Mouse (Mus musculus): ENCODE measurements around the gene Llph.

DNA sequence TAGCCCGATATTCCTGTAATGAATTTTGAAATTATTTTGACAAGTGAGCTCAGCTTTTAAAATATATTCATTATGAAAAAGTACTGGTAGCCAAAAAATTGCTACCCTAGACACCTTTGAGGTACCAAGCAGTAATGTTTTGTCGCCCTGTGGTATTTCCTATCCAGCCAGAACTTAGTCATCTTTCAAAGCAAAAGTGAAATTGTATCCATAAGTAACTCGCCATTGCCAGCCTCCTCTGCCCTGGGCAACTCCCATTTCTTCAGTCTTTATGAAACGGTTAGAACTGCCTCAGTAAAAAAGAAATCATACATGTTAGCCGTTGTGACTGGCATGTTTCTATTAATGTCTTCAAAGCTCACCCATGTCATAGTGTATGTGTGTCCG is 17.3 kb upstream of the Llph start:
- TF ChIP-seq EP300 (IDR thresholded peaks at IDR 0.05; ENCODE audit: insufficient read depth, low read depth, low read length): no peak
- TF ChIP-seq POLR2A (IDR thresholded peaks at IDR 0.05; ENCODE audit: insufficient read depth, low read depth, low read length): no peak
- TF ChIP-seq CTCF (IDR thresholded peaks at IDR 0.05): no peak
